Mouse (Mus musculus): ENCODE measurements around the gene Rxfp4.
"Not testable (repeated sequence)": the region's sequence is repeated elsewhere in the genome, so short reads cannot be mapped to it uniquely, and the experiment has no call there.

The Rxfp4 gene

GRCm38 (mm10) chr3:88614418-88614817 lies 38.5 kb downstream of the Rxfp4 start:
- DNase-seq (ENCODE audit: low spot score in 2 of 2) = no peak

GRCm38 (mm10) chr3:88609066-88609465 lies 43.9 kb downstream of the Rxfp4 start:
- no peak for DNase-seq (ENCODE audit: low spot score in 2 of 2)

DNA sequence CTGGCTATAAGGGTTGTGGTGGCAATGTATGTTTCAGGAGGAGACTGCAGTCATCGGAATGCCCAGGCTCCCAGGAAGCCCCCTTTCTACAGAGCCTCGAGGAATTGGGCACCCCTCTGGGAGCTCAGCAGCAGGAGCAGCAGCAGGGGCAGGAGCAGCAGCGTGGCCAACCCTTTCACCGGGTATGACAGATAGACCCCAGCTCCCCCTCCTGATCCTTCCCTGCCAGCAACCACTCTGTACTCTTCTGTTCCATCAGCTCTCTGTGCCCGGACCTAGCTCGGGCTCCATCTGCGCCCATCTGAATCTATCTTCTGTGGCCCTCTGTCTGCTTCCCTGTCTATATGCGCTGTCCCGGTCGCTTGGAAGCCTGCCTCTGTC lies 45.2 kb downstream of the Rxfp4 start:
- DNase-seq (ENCODE audit: low spot score in 2 of 2) = no peak

DNA sequence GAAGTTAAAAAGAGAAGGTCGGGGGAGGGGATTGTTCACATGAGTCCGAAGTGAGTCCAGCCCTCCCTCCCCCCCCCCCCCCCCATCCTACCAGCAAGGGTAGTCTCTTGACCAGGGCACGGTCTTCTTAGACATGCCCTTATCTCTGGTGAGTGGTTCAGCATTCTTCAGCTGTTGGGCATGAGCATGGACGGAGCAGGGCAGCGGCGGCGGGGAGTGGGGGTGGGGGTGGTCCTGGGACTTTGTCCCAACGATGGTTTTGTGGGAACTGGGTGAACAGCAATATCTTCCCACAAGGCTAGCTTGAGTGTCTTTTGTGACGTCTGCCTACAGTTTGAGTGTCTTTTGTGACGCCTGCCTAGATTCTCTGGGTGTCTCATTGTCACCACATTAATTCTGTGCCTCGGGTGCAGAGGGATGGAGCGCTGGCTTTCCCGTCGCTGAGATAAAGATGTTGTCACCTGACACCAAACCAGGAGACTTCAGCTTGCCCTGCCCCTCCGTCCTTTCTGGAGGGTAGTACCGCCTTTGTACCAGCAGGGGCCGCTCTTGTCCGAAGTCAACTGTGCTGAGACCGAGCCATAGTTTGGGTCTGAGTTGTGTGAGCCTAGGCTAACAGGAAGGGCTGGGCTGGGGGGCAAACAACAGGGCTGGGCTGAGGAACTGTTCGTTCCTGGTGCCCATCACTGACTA lies 45.7 kb downstream of the Rxfp4 start:
- DNase-seq (ENCODE audit: low spot score in 2 of 2) = peak; percentile 93 to 94

- not testable (repeated sequence) for DNase-seq (ENCODE audit: low spot score in 2 of 2)
These were observed 47.3 kb downstream of the Rxfp4 start, which contains the start of gene Arhgef2 for GRCm38 (mm10) chr3:88605666-88606065. Gene Arhgef2 (plus strand): TSS chr3:88605966.

DNA sequence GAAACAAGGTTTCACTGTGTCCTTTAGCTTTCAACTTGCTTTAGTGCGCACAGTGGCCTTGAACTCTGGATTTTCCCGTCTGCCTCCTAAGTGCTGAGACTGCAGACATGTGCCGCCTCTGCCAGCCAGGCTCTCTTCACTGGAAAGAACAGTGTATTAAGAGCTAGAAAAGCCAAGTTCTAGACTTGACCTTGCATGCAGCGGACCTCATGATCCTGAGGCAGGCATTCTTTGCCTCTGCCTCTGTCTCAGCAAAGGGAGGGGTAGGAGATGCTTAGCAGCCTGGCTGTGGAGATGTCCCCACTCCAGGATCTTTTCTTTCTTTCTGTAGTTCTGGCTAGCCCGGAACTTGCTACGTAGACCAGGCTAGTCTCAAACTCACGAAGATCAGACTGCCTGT lies 48.1 kb downstream of the Rxfp4 start:
- DNase-seq (ENCODE audit: low spot score in 2 of 2) = no peak

GRCm38 (mm10) chr3:88603714-88604161 lies 49.2 kb downstream of the Rxfp4 start:
- peak; percentile 60 to 62 for DNase-seq (ENCODE audit: low spot score in 2 of 2)

- no peak for DNase-seq (ENCODE audit: low spot score in 2 of 2)
These were observed 50.5 kb downstream of the Rxfp4 start for GRCm38 (mm10) chr3:88602466-88602865.
